Mouse (Mus musculus) forebrain, postnatal 0 days (tissue): ENCODE data around the gene Atp7a. TPM values are rescaled to one million over a fixed set of nuclear protein-coding genes. Genes with fewer than 3 reads are reported as not detected.

Experiments
- ATAC-seq: fragments of 200-750 bp; cut with Nextera tagmentation; 2 replicates; pipeline ENCODE4 v1.8.0; 2017; ENCODE audit warnings: mild to moderate bottlenecking, moderate library complexity
- DNase-seq: peaks from one replicate; pipeline ENCODE4 v3.0.0-alpha.2; 2015
- H3K27ac ChIP-seq: fragments of 300-500 bp; sonication (generic); 2 replicates; pipeline ENCODE4 v1.5.1; 2014; ENCODE audit warnings: low read depth, mild to moderate bottlenecking, antibody characterized with exemption, low read length, moderate library complexity, mixed read lengths
- H3K27me3 ChIP-seq: fragments of 300-500 bp; sonication (generic); 2 replicates; pipeline ENCODE4 v1.6.1; 2014; ENCODE audit warnings: mild to moderate bottlenecking, low read length, mixed read lengths; ENCODE audit not compliant: insufficient read depth
- H3K36me3 ChIP-seq: fragments of 300-500 bp; sonication (generic); 2 replicates; pipeline ENCODE4 v1.6.1; 2014; ENCODE audit warnings: mild to moderate bottlenecking, moderate library complexity; ENCODE audit not compliant: insufficient read depth
- H3K4me1 ChIP-seq: fragments of 300-500 bp; sonication (generic); 2 replicates; pipeline ENCODE4 v1.6.1; 2014; ENCODE audit warnings: antibody characterized with exemption; ENCODE audit not compliant: insufficient read depth
- H3K4me2 ChIP-seq: fragments of 300-500 bp; sonication (generic); 2 replicates; pipeline ENCODE4 v1.6.1; 2014; ENCODE audit warnings: low read depth, mild to moderate bottlenecking, moderate library complexity
- H3K4me3 ChIP-seq: fragments of 300-500 bp; sonication (generic); 2 replicates; pipeline ENCODE4 v1.5.1; 2014; ENCODE audit warnings: low read depth, low read length, mixed read lengths
- H3K9ac ChIP-seq: fragments of 300-500 bp; sonication (generic); 2 replicates; pipeline ENCODE4 v1.6.1; 2014; ENCODE audit warnings: mild to moderate bottlenecking
- H3K9me3 ChIP-seq: fragments of 300-500 bp; sonication (generic); 2 replicates; pipeline ENCODE4 v1.6.1; 2016; ENCODE audit warnings: low read length
- CTCF ChIP-seq: sonication (generic); IDR thresholded peaks from 2 replicates; pipeline ENCODE4 v1.5.1; 2016; ENCODE audit warnings: antibody characterized with exemption, control low read depth, low read depth
- WGBS: fragments of 180-500 bp; shearing (Covaris S2); extraction: QIAGEN DNeasy Blood & Tissue Kit; methylation state at CpG from one replicate; pipeline ENCODE4 v1.1.7; 2014; 5-methylcytosine and 5-hydroxymethylcytosine counted together
- polyA plus RNA-seq: library from polyadenylated mRNA; unstranded; fragments of >200 nt; fragmentation: Nextera tagmentation; extraction: Ambion mirVana; gene quantifications from 2 replicates; pipeline ENCODE4 v1.2.1, GENCODE M21; 2015
- total RNA-seq: library from RNA; depleted of rRNA; stranded (reverse); fragments of >200 nt; gene quantifications from 2 replicates; pipeline ENCODE4 v1.2.3, GENCODE M21; 2014

Gene Atp7a
- total and polyA plus RNA-seq, 2 experiments from 2014 or later = 6.5 to 14.6 TPM

DNA sequence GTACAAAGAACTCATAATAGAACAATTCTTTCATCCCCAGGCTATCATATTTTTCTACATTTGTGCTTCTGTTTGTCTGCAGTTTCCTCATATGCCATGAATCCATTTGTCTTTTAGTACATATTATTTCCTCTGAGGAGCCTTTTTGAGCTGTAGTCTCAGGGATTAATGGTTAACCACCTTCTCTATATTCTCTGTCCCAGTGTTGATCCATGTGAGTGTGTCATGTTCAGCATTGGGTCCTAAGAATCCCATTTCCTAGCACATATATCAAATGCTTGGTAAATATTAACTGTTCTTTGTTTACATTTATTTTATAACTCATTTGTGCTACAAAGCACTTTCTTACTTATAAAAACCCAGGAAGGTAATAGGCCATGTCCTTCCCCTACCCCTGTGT, 55.4 kb downstream of the Atp7a start:
- Histone ChIP-seq H3K36me3 (no peaks in the 10 kb centered on the region), H3K27ac (no peak overlapping the region), H3K4me2 (no peak overlapping the region), H3K4me1 (no peaks in the 10 kb centered on the region), H3K4me3 (no peak overlapping the region), H3K9ac (no peak overlapping the region), H3K9me3 (no peaks in the 10 kb centered on the region), H3K27me3 (no peaks in the 10 kb centered on the region)
- ATAC-seq (no peak), DNase-seq (no peak)
- no peak for TF ChIP-seq CTCF

DNA sequence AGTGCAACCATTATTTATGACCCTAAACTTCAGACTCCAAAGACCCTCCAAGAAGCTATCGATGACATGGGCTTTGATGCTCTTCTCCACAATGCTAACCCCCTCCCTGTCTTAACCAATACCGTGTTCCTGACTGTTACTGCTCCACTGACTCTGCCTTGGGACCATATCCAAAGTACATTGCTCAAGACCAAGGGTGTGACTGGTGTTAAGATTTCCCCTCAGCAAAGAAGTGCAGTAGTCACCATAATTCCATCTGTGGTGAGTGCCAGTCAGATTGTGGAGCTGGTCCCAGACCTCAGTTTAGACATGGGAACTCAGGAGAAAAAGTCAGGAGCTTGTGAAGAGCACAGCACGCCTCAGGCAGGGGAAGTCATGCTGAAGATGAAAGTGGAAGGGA, 58.1 kb downstream of the Atp7a start:
- ATAC-seq = no peak
- DNase-seq = no peak
- no peaks in the 10 kb centered on the region for H3K36me3 ChIP-seq
- H3K4me2 ChIP-seq = no peak overlapping the region
- WGBS = 85% methylated on average over 3 of the region's 3 CpGs
- H3K9me3 ChIP-seq = no peaks in the 10 kb centered on the region
- no peak for TF ChIP-seq CTCF
- no peak overlapping the region for H3K9ac ChIP-seq
- H3K27me3 ChIP-seq = no peaks in the 10 kb centered on the region
- H3K4me1 ChIP-seq = no peaks in the 10 kb centered on the region
- H3K27ac ChIP-seq = no peak overlapping the region
- no peak overlapping the region for H3K4me3 ChIP-seq

DNA sequence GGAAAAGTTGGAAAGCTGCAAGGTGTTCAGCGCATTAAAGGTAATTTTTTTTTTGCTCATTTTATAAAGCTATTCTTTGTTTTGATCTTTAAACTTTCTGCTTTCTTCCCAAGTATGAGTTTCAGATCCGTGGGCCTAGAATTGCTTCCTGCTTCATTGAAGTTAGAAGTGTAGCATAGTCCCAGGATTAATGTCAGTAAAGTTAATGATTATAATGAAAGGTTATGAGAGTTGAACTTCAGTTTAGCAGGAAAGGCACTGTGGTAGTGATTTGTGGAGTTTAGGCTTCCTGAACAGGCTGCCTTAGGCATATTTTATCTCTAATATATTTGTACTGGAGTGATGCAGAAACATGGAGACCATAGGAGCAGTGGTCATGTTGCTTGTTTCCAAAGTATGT, 58.5 kb downstream of the Atp7a start:
- no peaks in the 10 kb centered on the region for H3K36me3 ChIP-seq
- TF ChIP-seq CTCF = no peak
- H3K4me2 ChIP-seq = no peak overlapping the region
- no peak overlapping the region for H3K4me3 ChIP-seq
- H3K4me1 ChIP-seq = no peaks in the 10 kb centered on the region
- 89% methylated on average over 2 of the region's 2 CpGs for WGBS
- H3K27me3 ChIP-seq = no peaks in the 10 kb centered on the region
- no peak for ATAC-seq
- H3K9ac ChIP-seq = no peak overlapping the region
- H3K27ac ChIP-seq = no peak overlapping the region
- no peak for DNase-seq
- H3K9me3 ChIP-seq = no peaks in the 10 kb centered on the region

DNA sequence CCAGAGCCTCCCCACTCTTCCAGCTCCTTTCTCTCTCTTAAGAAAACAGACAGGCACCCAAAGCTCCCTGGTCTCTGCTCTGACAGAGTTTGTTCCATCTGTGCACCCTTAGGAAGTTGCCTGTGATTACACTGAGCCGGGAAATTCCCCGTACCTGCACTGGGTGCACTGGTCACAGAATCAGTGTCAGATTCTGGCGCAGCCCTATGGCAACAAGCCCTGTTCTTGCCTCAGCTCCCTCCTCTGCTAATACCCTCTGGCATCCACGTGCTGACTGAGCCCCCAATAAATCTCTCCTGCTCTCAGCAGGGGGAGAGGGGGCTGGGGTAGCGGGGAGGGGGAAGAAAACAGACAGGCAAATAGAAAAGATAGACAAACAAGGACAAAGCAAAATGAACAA, 65.9 kb downstream of the Atp7a start:
- Histone ChIP-seq H3K4me1 (no peaks in the 10 kb centered on the region), H3K4me3 (no peak overlapping the region), H3K4me2 (no peak overlapping the region), H3K27ac (no peak overlapping the region), H3K36me3 (no peaks in the 10 kb centered on the region), H3K9me3 (no peaks in the 10 kb centered on the region), H3K27me3 (no peaks in the 10 kb centered on the region), H3K9ac (no peak overlapping the region)
- no peak for DNase-seq
- ATAC-seq = no peak
- no peak for TF ChIP-seq CTCF
- WGBS = 31% methylated on average over 5 of the region's 5 CpGs

DNA sequence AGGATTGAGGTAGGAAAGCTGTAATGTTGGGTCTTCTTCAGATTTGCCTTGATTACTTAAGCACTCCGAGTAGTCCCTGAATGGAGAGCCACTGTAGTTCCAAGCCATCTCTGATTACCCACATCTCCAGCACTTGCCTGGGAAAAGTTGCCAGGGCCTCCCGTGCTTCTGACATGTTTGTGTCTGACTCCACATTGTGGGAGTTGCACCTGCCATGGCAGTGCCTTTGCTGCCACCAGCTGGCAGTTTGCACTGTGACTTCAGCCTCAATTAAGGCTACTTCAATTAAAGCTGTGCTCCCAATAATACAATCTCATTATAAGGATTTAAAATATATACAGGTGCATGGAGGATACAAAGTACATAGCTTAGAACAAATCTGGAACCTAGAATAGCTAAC, 78.4 kb downstream of the Atp7a start:
- H3K4me3 ChIP-seq = no peak overlapping the region
- no peak overlapping the region for H3K9ac ChIP-seq
- no peaks in the 10 kb centered on the region for H3K4me1 ChIP-seq
- TF ChIP-seq CTCF = peak; percentile 52
- DNase-seq (peak; percentile 38), ATAC-seq (no peak)
- no peaks in the 10 kb centered on the region for H3K9me3 ChIP-seq
- H3K36me3 ChIP-seq = 0 out of 2 replicates have a peak, but pooled peaks cover 8% of the 10 kb centered on the region
- no peaks in the 10 kb centered on the region for H3K27me3 ChIP-seq
- no peak overlapping the region for H3K27ac ChIP-seq
- no peak overlapping the region for H3K4me2 ChIP-seq
- WGBS = 61% methylated on average over 2 of the region's 2 CpGs

DNA sequence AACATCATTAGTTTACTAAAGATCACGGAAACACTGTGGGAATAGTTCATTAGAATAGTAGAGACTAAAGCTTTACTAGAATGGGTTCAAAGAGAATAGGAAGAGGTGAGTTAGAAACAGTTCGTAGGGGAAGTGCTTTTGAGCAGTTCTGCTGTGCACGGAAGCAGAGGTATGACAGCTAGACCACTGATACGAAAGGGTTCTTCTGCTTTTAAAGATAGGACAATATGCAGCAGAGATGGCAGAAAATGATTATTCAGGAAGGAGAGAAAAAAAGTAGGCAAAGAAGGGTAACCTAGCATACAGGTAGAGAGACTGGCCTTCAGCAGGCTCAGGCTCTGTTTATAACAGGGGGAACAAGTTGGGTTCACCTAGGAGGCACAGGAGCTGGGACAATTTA, 86.8 kb downstream of the Atp7a start:
- Histone ChIP-seq H3K27ac (no peak overlapping the region), H3K4me2 (no peak overlapping the region), H3K27me3 (no peaks in the 10 kb centered on the region), H3K36me3 (0 out of 2 replicates have a peak, but pooled peaks cover 3% of the 10 kb centered on the region), H3K4me1 (no peaks in the 10 kb centered on the region), H3K4me3 (no peak overlapping the region), H3K9ac (no peak overlapping the region), H3K9me3 (no peaks in the 10 kb centered on the region)
- ATAC-seq = no peak
- no peak for DNase-seq
- no peak for TF ChIP-seq CTCF
- WGBS = 89% methylated on average over 4 of the region's 4 CpGs

DNA sequence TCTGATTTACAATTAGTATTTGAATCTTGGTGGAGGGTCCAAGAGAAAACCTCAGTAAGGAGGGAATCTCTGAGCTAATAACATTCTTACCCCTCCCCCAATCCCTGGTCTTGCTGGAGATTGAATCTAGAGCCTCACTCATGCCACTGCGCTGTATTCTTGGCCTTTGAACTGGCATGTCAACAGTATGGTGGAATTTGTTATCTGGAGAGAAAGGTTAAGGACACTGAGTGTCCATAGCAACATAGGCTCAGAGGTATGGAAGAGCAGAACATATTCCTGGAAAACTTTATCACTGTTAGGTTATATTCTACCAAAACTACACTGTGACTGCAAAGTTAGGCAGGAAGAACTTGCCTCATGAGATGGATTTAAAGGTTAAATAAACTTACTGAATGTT, 87.6 kb downstream of the Atp7a start:
- Histone ChIP-seq H3K4me3 (no peak overlapping the region), H3K4me1 (no peaks in the 10 kb centered on the region), H3K9me3 (no peaks in the 10 kb centered on the region), H3K4me2 (no peak overlapping the region), H3K27me3 (no peaks in the 10 kb centered on the region), H3K27ac (no peak overlapping the region), H3K9ac (no peak overlapping the region), H3K36me3 (0 out of 2 replicates have a peak, but pooled peaks cover 3% of the 10 kb centered on the region)
- no peak for DNase-seq
- no peak for ATAC-seq
- 87% methylated on average over 1 of the region's 1 CpGs for WGBS
- no peak for TF ChIP-seq CTCF

DNA sequence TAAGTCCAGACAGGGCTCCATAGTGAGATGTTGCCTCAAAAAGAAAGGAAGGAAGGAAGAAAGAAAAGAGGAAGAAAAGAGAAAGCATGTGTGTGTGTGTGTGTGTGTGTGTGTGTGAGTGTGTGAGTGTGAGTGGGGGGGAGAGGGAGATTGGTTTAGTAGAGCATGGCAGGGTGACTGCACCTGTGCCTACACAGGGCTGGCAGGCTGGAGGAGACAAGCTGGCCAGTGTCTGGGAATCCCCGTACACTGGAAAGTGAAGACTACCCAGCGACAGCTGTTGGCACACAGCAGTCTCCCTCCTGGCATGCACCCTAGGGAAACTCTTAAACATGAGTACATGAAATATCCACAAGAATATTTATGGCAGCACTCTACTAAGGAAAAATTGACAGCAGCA, 95.7 kb downstream of the Atp7a start:
- ATAC-seq (no peak), DNase-seq (no peak)
- TF ChIP-seq CTCF = no peak
- H3K36me3 ChIP-seq = peaks cover 3% of the 10 kb centered on the region; the same call in 1 of the 2 replicates
- H3K27me3 ChIP-seq = no peaks in the 10 kb centered on the region
- H3K27ac ChIP-seq = no peak overlapping the region
- no peaks in the 10 kb centered on the region for H3K4me1 ChIP-seq
- no peak overlapping the region for H3K4me3 ChIP-seq
- H3K4me2 ChIP-seq = no peak overlapping the region
- H3K9me3 ChIP-seq = no peaks in the 10 kb centered on the region
- H3K9ac ChIP-seq = no peak overlapping the region
- 69% methylated on average over 2 of the region's 2 CpGs for WGBS
